In genomic region chr5:47052942-47053341, GRCm38 (mm10) we compare ENCODE assay signal across 13 mouse cellular contexts.
DNase-seq lines count a peak whose midpoint lies in the region; ATAC-seq and TF ChIP-seq lines count a peak whose summit lies in the region.
"Had no signal": no experiment of that assay in that cellular context is flagged by ENCODE, and none has a peak within 500 bp of the region (broad histone marks: within the 10 kb centered on the region; RNA-seq: fewer than 3 reads in every experiment).

No protein-coding gene starts in this region.

- no peaks in the 10 kb centered on the region for H3K27me3 ChIP-seq in forebrain, embryonic 15.5 days
- no peaks in the 10 kb centered on the region for H3K27me3 ChIP-seq in forebrain, embryonic 10.5 days (ENCODE audit: poor library complexity, severe bottlenecking)
- no peaks in the 10 kb centered on the region for H3K27me3 ChIP-seq in embryonic facial prominence, embryonic 10.5 days (replicated peaks; ENCODE audit: low read depth, poor library complexity, severe bottlenecking)
- no peaks in the 10 kb centered on the region for H3K27me3 ChIP-seq in limb, embryonic 14.5 days (ENCODE audit: control insufficient read depth, insufficient read depth, low read length)
- H3K27me3 ChIP-seq: heart, embryonic 15.5 days; liver, embryonic 15.5 days had no signal

- H3K4me1 ChIP-seq in forebrain, embryonic 15.5 days: peaks cover 5% of the 10 kb centered on the region; the same call in 1 of the 2 replicates
- H3K4me1 ChIP-seq in forebrain, embryonic 10.5 days: peaks cover 8% of the 10 kb centered on the region
- peaks cover 10% of the 10 kb centered on the region; the same call in 1 of the 2 replicates for H3K4me1 ChIP-seq in embryonic facial prominence, embryonic 10.5 days
- peaks cover 7% of the 10 kb centered on the region; the same call in 1 of the 2 replicates for H3K4me1 ChIP-seq in limb, embryonic 14.5 days (ENCODE audit: control insufficient read depth, insufficient read depth, low read length)
- H3K4me1 ChIP-seq: heart, embryonic 15.5 days; liver, embryonic 15.5 days had no signal

- H3K4me2 ChIP-seq in forebrain, embryonic 15.5 days (replicated peaks): no peak overlapping the region
- H3K4me2 ChIP-seq in limb, embryonic 14.5 days (replicated peaks; ENCODE audit: low read depth, low read length, severe bottlenecking): no peak overlapping the region
- H3K4me2 ChIP-seq: heart, embryonic 15.5 days; liver, embryonic 15.5 days had no signal

- peak; percentile 58 for ATAC-seq in forebrain, embryonic 15.5 days (replicated peaks)
- no peak for ATAC-seq in limb, embryonic 14.5 days (ENCODE audit: low FRiP score, low read depth)
- ATAC-seq: activated CD4-positive, CD25-positive, alpha-beta regulatory T cell, adult 4 months had no signal

- WGBS in forebrain, embryonic 15.5 days: 22% methylated on average over 3 of the region's 3 CpGs
- 54% methylated on average over 3 of the region's 3 CpGs for WGBS in forebrain, embryonic 10.5 days
- 50% methylated on average over 3 of the region's 3 CpGs for WGBS in embryonic facial prominence, embryonic 10.5 days
- WGBS in limb, embryonic 14.5 days: 22% methylated on average over 3 of the region's 3 CpGs

- TF ChIP-seq POLR2A in limb, embryonic 14.5 days (IDR thresholded peaks at IDR 0.05; ENCODE audit: borderline replicate concordance, extremely low read depth, insufficient read depth, insufficient read length): no peak

- no peak overlapping the region for H3K4me3 ChIP-seq in forebrain, embryonic 15.5 days
- no peak overlapping the region for H3K4me3 ChIP-seq in forebrain, embryonic 10.5 days
- H3K4me3 ChIP-seq in embryonic facial prominence, embryonic 10.5 days: no peak overlapping the region
- no peak overlapping the region for H3K4me3 ChIP-seq in limb, embryonic 14.5 days (replicated peaks; ENCODE audit: low read length)
- H3K4me3 ChIP-seq: heart, embryonic 15.5 days; liver, embryonic 15.5 days had no signal

- H3K9me3 ChIP-seq in forebrain, embryonic 15.5 days: no peaks in the 10 kb centered on the region
- no peaks in the 10 kb centered on the region for H3K9me3 ChIP-seq in forebrain, embryonic 10.5 days
- no peaks in the 10 kb centered on the region for H3K9me3 ChIP-seq in embryonic facial prominence, embryonic 10.5 days
- no peaks in the 10 kb centered on the region for H3K9me3 ChIP-seq in limb, embryonic 14.5 days (ENCODE audit: control insufficient read depth, low read length)
- H3K9me3 ChIP-seq: heart, embryonic 15.5 days; liver, embryonic 15.5 days had no signal

- H3K27ac ChIP-seq in forebrain, embryonic 15.5 days (replicated peaks): no peak overlapping the region
- H3K27ac ChIP-seq in forebrain, embryonic 10.5 days: no peak overlapping the region
- H3K27ac ChIP-seq in embryonic facial prominence, embryonic 10.5 days (replicated peaks): no peak overlapping the region
- no peak overlapping the region for H3K27ac ChIP-seq in limb, embryonic 14.5 days (replicated peaks; ENCODE audit: low read depth, low read length)
- H3K27ac ChIP-seq: heart, embryonic 15.5 days; liver, embryonic 15.5 days had no signal

- H3K36me3 ChIP-seq in forebrain, embryonic 15.5 days: no peaks in the 10 kb centered on the region
- H3K36me3 ChIP-seq in forebrain, embryonic 10.5 days (replicated peaks): no peaks in the 10 kb centered on the region
- H3K36me3 ChIP-seq in embryonic facial prominence, embryonic 10.5 days (replicated peaks): no peaks in the 10 kb centered on the region
- H3K36me3 ChIP-seq in limb, embryonic 14.5 days (ENCODE audit: control insufficient read depth, insufficient read depth, low read length): no peaks in the 10 kb centered on the region
- H3K36me3 ChIP-seq: heart, embryonic 15.5 days; liver, embryonic 15.5 days had no signal

- no peak for DNase-seq in forebrain, embryonic 10.5 days (ENCODE audit: extremely low spot score, low spot score)
- peak; percentile 4 for DNase-seq in kidney, postnatal 10 days
- DNase-seq in kidney, adult 11 months: no peak
- peak; percentile 10 for DNase-seq in embryonic facial prominence, embryonic 10.5 days (ENCODE audit: low spot score)
- peak; percentile 26 for DNase-seq in limb, embryonic 14.5 days (ENCODE audit: low spot score)
- DNase-seq in gastrocnemius, adult 18-20 months (ENCODE audit: low spot score): no peak
- DNase-seq in yolk sac, embryonic 10.5 days (ENCODE audit: low spot score): no peak
- DNase-seq: cerebellum, postnatal 25 days; kidney, postnatal 36 days had no signal

- H3K9ac ChIP-seq in forebrain, embryonic 15.5 days (replicated peaks): no peak overlapping the region
- no peak overlapping the region for H3K9ac ChIP-seq in limb, embryonic 14.5 days (ENCODE audit: low read depth, low read length, severe bottlenecking)
- H3K9ac ChIP-seq: heart, embryonic 15.5 days; liver, embryonic 15.5 days had no signal

Comparison
In these comparisons a context has a peak if more than half of its experiments do, and no peak if none do; other contexts are left out.
1. DNase-seq: peak in kidney, postnatal 10 days (single experiment), embryonic facial prominence, embryonic 10.5 days (single experiment) and limb, embryonic 14.5 days (single experiment); none in forebrain, embryonic 10.5 days (single experiment), kidney, adult 11 months (single experiment), gastrocnemius, adult 18-20 months (single experiment) and yolk sac, embryonic 10.5 days (single experiment).